Mouse (Mus musculus) spleen, adult 2 months (tissue): ENCODE measurements around the gene Metap1d. TPM values are rescaled to one million over a fixed set of nuclear protein-coding genes. Genes with fewer than 3 reads are reported as not detected.

ENCODE experiments used
- DNase-seq, 2 experiments: peaks; one replicate each; pipeline versions ENCODE4 v3.0.0 to v3.0.0-alpha.2; 2012 to 2021; ENCODE audit warnings: low spot score in 2 of 2, low read depth in 1 of 2
- H3K27ac ChIP-seq: fragments of 200-500 bp; 2 replicates; pipeline ENCODE4 v1.5.1; 2012; ENCODE audit warnings: low read length, inconsistent platforms; ENCODE audit not compliant: insufficient read depth
- H3K27me3 ChIP-seq: fragments of 200-500 bp; 2 replicates; pipeline ENCODE4 v1.6.1; 2012; ENCODE audit warnings: mild to moderate bottlenecking, moderate library complexity, low read length, inconsistent platforms; ENCODE audit not compliant: control insufficient read depth, insufficient read depth
- H3K36me3 ChIP-seq: fragments of 200-500 bp; 2 replicates; pipeline ENCODE4 v1.6.1; 2012; ENCODE audit warnings: mild to moderate bottlenecking, low read length, inconsistent platforms; ENCODE audit not compliant: control insufficient read depth, insufficient read depth
- H3K4me1 ChIP-seq: fragments of 200-500 bp; 2 replicates; pipeline ENCODE4 v1.6.1; 2011; ENCODE audit warnings: inconsistent platforms; ENCODE audit not compliant: control insufficient read depth, insufficient read depth, insufficient read length
- H3K4me3 ChIP-seq: fragments of 200-500 bp; 2 replicates; pipeline ENCODE4 v1.5.1; 2011; ENCODE audit warnings: mild to moderate bottlenecking, inconsistent platforms; ENCODE audit not compliant: insufficient read depth, insufficient read length; ENCODE audit errors: extremely low read depth
- CTCF ChIP-seq: fragments of 200-500 bp; IDR thresholded peaks from 2 replicates; pipeline ENCODE4 v1.5.1; 2011; ENCODE audit warnings: mild to moderate bottlenecking, inconsistent platforms; ENCODE audit not compliant: insufficient read depth, insufficient read length, insufficient replicate concordance; ENCODE audit errors: extremely low read depth
- POLR2A ChIP-seq: fragments of 200-500 bp; IDR thresholded peaks from 2 replicates; pipeline ENCODE4 v1.6.1; 2011; ENCODE audit warnings: low read depth, low read length, inconsistent platforms
- WGBS: fragments of 180-500 bp; shearing (Covaris S2); methylation state at CpG from one replicate; pipeline ENCODE4 v1.1.7; 2018; 5-methylcytosine and 5-hydroxymethylcytosine counted together
- polyA plus RNA-seq: library from polyadenylated mRNA; depleted of rRNA; stranded (reverse); fragments of >200 nt; gene quantifications from 2 replicates; pipeline ENCODE4 v1.2.3, GENCODE M21; 2012

The Metap1d gene
- polyA plus RNA-seq, 1 experiment = 10.5 TPM

- no peak overlapping the region for H3K27ac ChIP-seq
- no peaks in the 10 kb centered on the region for H3K27me3 ChIP-seq
- 88% methylated on average over 1 of the region's 1 CpGs for WGBS
- TF ChIP-seq CTCF (no peak), POLR2A (no peak)
- no peak for DNase-seq
- H3K4me3 ChIP-seq = no peak overlapping the region
- no peaks in the 10 kb centered on the region for H3K36me3 ChIP-seq
- H3K4me1 ChIP-seq = no peaks in the 10 kb centered on the region
Observed at GRCm38 (mm10) chr2:71459659-71460058, 6.6 kb downstream of the Metap1d start.

GRCm38 (mm10) chr2:71461139-71461538, 8.1 kb downstream of the Metap1d start:
- no peaks in the 10 kb centered on the region for H3K4me1 ChIP-seq
- WGBS = 87% methylated on average over 6 of the region's 6 CpGs
- TF ChIP-seq CTCF (no peak), POLR2A (no peak)
- H3K36me3 ChIP-seq = no peaks in the 10 kb centered on the region
- no peak for DNase-seq
- H3K27ac ChIP-seq = no peak overlapping the region
- H3K4me3 ChIP-seq = no peak overlapping the region
- no peaks in the 10 kb centered on the region for H3K27me3 ChIP-seq

GRCm38 (mm10) chr2:71461589-71461988, 8.5 kb downstream of the Metap1d start:
- Histone ChIP-seq H3K36me3 (no peaks in the 10 kb centered on the region), H3K4me1 (no peaks in the 10 kb centered on the region), H3K27me3 (no peaks in the 10 kb centered on the region), H3K4me3 (no peak overlapping the region), H3K27ac (no peak overlapping the region)
- no peak for DNase-seq
- WGBS = 78% methylated on average over 7 of the region's 7 CpGs
- no peak for TF ChIP-seq CTCF
- TF ChIP-seq POLR2A = no peak

GRCm38 (mm10) chr2:71462066-71462465, 9.0 kb downstream of the Metap1d start:
- no peaks in the 10 kb centered on the region for H3K36me3 ChIP-seq
- TF ChIP-seq POLR2A (no peak), CTCF (no peak)
- no peaks in the 10 kb centered on the region for H3K27me3 ChIP-seq
- H3K4me3 ChIP-seq = no peak overlapping the region
- H3K4me1 ChIP-seq = no peaks in the 10 kb centered on the region
- 89% methylated on average over 4 of the region's 4 CpGs for WGBS
- H3K27ac ChIP-seq = no peak overlapping the region
- DNase-seq = no peak

- no peak overlapping the region for H3K27ac ChIP-seq
- no peaks in the 10 kb centered on the region for H3K4me1 ChIP-seq
Observed at GRCm38 (mm10) chr2:71462553-71462952, 9.5 kb downstream of the Metap1d start.

GRCm38 (mm10) chr2:71466103-71466502, 13.0 kb downstream of the Metap1d start:
- 80% methylated on average over 5 of the region's 6 CpGs for WGBS

More at GRCm38 (mm10) chr2:71462553-71462952, 9.5 kb downstream of the Metap1d start:
- no peaks in the 10 kb centered on the region for H3K36me3 ChIP-seq
- 86% methylated on average over 3 of the region's 3 CpGs for WGBS
- H3K27me3 ChIP-seq = no peaks in the 10 kb centered on the region
- DNase-seq = no peak
- TF ChIP-seq POLR2A = no peak
- TF ChIP-seq CTCF = no peak
- no peak overlapping the region for H3K4me3 ChIP-seq

GRCm38 (mm10) chr2:71466861-71467450, 13.9 kb downstream of the Metap1d start:
- H3K27ac ChIP-seq = no peak overlapping the region
- H3K27me3 ChIP-seq = no peaks in the 10 kb centered on the region
- no peak for DNase-seq
- TF ChIP-seq POLR2A = no peak
- TF ChIP-seq CTCF = no peak
- H3K4me3 ChIP-seq = no peak overlapping the region
- H3K4me1 ChIP-seq = no peaks in the 10 kb centered on the region
- 90% methylated on average over 11 of the region's 11 CpGs for WGBS
- H3K36me3 ChIP-seq = no peaks in the 10 kb centered on the region

More at GRCm38 (mm10) chr2:71466103-71466502, 13.0 kb downstream of the Metap1d start:
- no peaks in the 10 kb centered on the region for H3K4me1 ChIP-seq
- H3K36me3 ChIP-seq = no peaks in the 10 kb centered on the region
- no peaks in the 10 kb centered on the region for H3K27me3 ChIP-seq
- no peak overlapping the region for H3K27ac ChIP-seq
- DNase-seq = no peak
- TF ChIP-seq POLR2A = no peak
- H3K4me3 ChIP-seq = no peak overlapping the region
